Mouse (Mus musculus) urinary bladder, adult 2 months (tissue): ENCODE results near the gene Gtsf1. TPM values are rescaled to one million over a fixed set of nuclear protein-coding genes. Genes with fewer than 3 reads are reported as not detected.
"Not testable (repeated sequence)": the region's sequence is repeated elsewhere in the genome, so short reads cannot be mapped to it uniquely, and the experiment has no call there.

Source experiments
- DNase-seq: peaks from one replicate; pipeline ENCODE4 v3.0.0; 2022; ENCODE audit warnings: low spot score
- polyA plus RNA-seq: library from polyadenylated mRNA; depleted of rRNA; stranded (reverse); fragments of >200 nt; gene quantifications from 2 replicates; pipeline ENCODE4 v1.2.3, GENCODE M21; 2012; rRNA removed

The Gtsf1 gene
- 0.08 TPM in 1 of 2 replicates, not detected in the other for polyA plus RNA-seq

DNA sequence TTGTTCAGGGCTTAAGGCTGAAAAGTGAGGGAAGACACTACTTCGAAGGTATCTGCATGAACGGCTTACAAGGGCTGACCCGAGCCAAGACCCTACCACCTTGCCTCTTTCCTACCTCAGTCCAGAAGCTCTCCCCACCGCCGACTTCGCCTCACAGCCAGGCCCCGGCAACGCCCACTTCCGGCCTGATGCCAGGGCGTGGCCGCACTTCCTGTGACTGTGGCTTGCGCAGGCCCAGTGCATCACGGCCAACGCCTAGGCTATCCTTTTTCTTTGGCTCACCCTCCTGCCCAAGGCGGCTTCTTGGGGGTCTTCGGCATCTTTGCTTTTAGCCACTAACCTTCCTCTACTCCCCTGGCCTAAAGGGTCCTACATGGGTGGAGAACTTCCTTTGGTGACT is at the start of gene Gtsf1:
TSS of gene Gtsf1 (minus strand) at position 230 of the 400 bp plus-strand sequence.
- DNase-seq, result no peak

DNA sequence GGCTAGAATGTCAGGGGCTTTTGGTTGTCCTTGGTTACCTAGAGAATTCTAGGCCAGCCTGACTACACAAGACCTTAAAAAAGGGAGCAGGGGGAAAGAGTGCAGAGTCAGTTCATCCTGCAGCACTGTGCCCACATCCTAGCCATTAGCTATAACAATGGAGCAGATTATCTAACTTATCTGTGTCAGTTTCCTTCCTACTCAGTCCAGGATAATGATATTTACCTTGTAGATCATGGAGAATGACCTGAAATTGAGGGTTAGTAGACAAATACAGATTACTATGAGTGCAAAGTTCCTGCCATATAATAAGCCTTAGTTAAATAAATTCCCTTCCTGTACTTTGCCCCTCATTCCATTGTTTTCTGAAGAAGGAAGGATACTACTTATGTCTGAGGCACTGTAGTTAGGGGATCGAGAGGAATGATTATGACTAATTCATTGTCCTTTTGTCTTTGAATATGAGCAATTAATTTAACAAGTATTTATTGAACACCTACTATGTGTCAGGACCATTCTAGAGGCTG is 48.9 kb upstream of the Gtsf1 start:
- DNase-seq, result no peak

DNA sequence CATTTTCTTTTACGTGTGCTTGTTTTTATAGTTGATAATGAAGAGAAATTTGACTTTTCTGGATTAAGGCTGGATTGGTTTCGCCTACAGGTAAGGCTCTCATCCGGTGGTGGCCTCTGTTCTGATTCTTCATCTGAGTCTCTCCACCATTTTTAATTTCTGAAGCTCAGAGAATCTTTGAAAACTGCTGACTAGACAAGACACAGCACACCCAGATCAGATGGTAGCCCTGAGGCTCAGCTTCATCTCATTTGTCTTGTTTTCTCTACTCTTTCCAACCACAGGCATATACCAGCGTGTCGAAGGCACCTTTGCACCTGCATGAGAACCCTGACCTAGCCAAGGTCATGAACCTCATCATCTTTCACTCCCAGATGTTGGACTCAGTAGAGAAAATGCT is 43.5 kb upstream of the Gtsf1 start:
- DNase-seq, result no peak

DNA sequence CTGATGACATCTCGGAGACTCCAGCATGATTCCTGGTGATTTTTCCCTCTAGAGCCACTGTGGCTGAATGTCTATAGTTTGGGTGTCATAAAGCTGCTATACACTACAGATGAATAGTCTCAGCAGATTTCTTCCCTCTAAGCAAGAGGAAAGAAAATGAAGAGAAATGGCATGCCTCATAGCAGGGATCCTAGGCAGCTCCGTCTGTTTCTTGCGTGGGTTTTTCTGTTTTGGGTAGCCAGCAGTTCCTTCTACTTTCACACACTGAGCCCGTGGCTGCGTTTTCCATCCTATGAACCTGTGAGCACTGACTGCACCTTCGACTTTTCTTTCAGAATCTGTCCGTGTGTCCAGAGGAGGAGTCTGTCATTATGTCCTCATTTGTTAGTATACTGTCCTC is 42.9 kb upstream of the Gtsf1 start:
- no peak for DNase-seq

DNA sequence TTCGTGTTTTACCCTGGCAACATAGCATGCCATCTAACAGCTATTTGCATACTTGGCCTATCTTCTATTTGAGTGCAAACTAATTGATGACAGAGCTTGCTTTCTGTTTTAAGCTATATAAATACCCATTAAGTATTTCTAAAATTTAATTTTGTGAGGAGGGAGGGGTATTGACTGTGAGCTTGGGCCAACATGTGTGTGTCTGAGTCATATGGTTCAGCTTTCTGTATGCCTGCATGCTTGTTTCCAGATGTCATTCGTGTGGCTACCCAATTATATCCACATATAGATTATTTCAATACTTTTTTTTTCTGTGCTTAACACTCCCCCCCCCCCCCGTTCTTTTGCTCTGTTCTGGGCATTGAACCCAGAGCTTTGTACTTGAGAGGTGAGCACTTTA is 42.0 kb upstream of the Gtsf1 start:
- DNase-seq, result no peak

DNA sequence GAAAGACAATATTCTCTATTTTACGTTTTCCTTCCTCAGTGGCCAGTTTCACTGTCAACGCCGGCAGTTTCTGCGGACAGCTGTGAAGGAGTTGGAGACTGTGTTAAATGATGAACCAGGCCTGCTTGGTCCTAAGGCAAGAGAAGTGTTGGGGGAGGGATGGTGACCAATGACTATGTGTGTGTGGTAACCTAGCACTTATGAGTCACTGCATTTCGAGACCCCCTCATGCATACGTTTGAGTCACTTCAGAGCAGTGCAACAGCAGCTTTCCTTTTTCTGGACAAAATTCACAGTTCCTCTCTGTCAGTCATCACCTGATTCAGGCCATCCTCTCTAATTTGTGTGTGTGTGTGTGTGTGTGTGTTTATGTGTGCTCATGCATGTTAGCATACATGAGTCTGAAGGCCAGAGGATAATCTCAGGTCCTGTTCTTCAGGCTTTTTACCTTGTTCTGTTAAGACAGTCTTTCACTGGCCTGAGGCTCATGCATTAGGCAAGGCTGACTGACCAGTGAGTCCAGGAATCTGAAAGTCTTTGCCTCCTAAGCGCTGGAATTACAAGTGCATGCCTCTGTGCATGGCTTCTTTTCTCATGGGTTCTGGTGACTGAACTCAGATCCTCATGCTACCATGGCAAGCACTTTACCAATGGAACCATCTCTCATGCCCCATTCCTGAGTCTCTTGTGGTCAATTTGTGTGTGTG is 41.4 kb upstream of the Gtsf1 start:
- no peak for DNase-seq

DNA sequence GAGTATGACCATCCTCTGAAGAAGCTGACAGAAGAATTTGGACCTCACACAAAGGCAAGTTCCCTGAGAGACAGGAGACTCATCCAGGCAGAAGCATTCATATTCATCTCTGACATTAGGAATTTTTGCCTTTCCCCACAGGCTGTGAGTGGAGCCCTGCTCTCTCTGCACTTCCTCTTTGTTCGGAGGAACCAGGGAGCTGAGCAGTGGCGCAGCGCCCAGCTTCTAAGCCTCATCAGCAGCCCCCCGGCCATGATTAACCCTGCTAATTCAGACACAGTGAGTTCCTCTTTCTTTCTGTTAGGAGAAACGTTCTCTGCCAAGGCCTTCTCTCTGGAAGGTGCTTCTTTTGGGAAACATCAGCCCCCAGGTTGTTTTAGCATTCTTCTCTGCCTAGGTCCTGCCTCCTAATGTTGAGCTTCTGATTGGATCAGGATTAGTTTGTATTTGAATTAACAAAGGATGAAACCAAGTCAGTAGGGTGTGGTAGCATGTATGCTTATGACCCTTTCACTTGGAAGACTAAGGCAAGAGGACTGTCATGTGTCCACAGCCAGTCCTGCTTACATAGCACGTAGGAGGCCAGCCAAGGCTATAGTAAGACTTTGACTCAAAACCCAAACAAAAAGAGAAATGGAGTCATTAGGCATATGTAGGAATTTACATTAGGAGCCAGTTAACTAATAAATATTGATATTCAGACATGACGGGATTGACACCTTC is 32.4 kb upstream of the Gtsf1 start:
- no peak for DNase-seq

DNA sequence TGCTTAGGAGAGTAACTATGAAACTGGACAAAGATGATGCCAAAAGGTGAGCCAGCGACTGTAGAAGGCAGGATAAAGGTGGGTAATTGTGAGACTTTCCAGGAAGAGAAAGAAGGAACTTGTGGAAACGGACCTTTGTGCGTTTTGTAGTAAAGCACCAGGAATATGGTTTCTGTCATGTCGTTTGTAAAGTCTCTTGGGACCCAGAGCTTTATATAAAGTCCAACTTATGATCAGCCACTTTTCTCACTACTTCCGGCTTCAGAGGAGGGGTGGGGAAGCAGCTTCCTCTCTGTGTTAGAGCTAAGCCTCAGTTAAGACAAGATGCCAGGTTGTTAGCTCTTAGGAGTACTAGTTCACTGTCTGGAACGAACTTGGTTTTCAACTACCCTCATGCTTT is 24.2 kb upstream of the Gtsf1 start:
- DNase-seq, result no peak

DNA sequence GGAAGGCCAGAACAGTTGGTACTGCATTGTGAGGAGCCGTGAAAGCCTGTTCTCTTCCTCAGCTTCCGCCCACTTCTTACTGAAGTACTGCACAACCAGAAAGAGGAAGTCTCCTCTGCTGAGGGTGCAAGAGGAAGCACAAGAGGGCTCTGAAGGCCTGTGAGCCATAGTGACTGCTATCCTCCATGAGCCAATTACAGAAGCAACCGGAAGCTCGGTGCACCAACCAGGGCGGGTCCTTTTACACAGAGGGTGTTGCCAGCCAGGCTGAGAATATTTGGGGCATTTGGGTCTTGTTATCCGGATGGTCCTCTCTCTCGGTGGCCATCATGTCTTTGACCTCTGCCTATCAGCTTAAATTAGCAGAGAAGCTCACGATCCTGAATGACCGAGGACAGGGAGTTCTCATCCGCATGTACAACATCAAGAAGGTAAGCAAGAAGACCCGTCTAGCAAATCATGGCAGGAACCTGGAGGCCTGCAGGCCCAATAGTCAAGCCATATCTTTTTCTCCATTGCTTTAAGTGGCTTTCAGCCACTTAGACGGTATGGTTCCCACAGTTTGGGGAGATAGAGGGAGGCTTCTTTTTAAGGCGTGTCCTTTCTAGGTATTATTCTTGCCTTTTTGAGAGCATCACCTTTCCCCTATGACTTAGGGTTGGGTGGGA is 23.4 kb upstream of the Gtsf1 start, which contains the start of gene Nckap1l:
TSS of gene Nckap1l (plus strand) at position 244 of the 668 bp plus-strand sequence.
- DNase-seq, result no peak

DNA sequence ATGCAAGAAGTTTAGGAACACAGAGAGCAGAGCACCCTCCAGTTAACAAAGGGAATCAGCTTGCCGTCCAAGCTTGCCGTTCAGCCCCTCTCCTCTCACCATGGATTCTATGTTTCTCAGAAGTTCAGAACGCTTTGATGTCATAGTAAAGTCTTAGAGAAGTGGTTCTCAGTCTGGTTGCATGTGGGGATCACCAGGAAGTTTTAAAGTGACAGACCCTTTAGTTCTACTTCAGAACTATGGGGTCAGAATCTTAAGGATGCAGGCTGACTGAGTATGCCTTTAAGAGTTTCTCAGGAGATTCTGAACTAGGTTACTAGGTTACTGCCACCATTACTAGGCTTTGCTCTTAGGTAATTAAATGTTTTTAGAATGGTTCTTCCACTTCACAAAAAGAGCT is 18.1 kb upstream of the Gtsf1 start, which contains the start of gene Gtsf2:
TSS of gene Gtsf2 (minus strand) at position 101 of the 400 bp plus-strand sequence.
- no peak for DNase-seq

DNA sequence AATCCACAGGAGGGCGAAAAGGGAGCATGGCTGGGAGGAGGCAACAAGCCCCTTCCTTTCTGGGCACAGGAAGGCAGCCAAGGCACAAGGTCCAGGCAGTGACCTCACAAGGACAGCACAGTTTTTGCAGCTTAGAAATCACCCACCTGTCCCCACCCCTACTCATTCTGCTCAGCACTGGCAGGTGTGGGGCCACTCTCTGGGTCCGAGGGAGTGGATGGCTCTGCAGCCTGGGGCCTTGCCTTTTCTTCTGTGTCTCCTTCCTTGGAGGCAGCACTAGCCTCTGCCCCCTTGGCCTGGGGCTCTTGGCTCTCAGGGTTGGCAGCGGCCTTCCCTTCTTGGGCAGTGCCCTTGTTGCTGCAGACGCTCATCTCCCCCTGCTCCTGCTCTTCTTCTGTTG is 15.7 kb upstream of the Gtsf1 start:
- not testable (repeated sequence) for DNase-seq

DNA sequence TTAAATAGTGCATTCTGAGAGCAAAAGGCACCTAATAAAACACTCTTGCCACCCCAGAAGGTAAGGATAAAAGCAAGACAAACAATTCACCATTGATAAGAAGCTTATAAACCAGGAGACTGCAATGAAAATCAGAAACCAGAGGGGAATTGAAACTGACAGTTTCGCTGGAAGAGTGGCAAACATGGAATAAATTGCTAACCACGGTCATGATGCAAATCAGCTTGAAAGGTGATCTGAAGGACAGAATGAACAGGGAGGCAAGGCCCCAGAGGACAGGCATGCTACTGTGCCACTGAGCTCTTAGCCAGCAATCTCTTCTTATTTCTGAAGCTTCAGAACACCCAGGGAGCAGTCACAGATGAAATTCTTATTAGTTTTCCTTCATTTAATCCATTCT is 3.3 kb downstream of the Gtsf1 start:
- DNase-seq, result no peak

DNA sequence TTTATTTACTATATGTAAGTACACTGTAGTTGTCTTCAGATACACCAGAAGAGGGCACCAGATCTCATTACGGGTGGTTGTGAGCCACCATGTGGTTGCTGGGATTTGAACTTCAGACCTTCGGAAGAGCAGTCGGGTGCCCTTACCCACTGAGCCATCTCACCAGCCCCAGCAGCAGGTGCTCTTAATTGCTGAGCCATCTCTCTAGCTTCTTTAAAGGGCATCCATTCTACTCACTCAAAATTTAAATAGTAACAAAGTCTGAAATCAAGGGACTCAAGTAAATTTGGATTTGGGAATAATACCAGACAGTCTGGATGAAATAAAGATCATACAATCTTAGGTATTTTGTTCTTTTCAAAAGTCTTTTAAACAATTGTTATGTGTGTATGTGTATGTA is 24.7 kb downstream of the Gtsf1 start:
- not testable (repeated sequence) for DNase-seq

DNA sequence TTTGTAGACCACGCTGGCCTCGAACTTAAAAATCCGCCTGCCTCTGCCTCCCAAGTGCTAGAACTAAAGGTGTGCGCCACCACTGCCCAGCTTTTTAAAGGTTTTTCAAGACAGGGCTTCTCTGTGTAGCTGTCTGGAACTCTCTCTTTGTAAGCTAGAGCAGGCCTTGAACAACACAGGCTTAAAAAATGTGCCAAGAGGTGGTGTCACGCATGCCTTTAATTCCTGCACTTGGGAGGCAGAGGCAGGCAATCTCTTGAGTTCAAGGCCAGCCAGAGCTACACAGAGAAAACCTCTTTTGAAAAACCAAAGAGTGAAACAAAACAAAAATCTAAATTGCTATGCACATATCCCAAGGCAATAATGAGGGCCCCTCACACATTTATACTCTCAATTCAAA is 28.9 kb downstream of the Gtsf1 start:
- no peak for DNase-seq

DNA sequence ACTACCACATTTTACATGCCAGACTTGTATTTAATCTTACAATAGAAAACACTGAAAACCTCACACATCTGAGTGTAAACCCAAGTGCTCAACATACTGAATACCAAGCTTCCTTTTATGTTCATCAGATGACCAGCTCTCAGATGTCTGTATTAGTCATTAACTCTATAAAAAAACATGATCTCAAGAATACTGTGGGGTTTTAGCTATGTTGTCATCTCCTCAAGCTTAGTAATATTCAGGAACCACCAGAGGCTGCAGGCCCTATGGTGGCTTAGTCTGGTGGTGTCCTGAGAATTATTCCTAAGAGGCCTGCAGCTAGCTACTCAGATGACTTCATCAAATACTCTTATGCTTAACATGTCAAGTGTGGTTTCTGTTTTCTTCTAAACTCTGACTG is 36.7 kb downstream of the Gtsf1 start:
- DNase-seq, result no peak

DNA sequence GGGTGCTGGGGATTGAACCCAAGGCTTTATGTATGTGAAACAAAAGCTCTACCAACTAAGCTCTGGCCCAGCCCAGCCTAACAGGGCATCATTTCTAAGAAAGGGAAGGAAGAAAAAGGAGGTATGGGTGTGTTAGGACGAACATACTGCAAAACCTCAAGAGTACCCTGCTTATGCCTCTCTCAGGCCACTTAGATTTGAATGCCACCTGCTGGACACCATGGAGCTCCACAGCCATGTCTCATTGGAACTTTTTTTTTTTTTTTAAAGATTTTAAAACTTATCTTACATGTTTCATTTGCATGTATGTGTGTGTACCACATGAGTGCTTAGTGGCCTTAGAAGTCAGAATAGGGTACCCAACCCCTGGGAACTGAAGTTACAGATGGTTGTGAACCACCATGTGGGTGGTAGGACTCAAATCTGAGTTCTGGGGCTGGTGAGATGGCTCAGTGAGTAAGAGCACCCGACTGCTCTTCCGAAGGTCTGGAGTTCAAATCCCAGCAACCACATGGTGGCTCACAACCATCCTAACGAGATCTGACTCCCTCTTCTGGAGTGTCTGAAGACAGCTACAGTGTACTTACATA is 41.6 kb downstream of the Gtsf1 start:
- no peak for DNase-seq

DNA sequence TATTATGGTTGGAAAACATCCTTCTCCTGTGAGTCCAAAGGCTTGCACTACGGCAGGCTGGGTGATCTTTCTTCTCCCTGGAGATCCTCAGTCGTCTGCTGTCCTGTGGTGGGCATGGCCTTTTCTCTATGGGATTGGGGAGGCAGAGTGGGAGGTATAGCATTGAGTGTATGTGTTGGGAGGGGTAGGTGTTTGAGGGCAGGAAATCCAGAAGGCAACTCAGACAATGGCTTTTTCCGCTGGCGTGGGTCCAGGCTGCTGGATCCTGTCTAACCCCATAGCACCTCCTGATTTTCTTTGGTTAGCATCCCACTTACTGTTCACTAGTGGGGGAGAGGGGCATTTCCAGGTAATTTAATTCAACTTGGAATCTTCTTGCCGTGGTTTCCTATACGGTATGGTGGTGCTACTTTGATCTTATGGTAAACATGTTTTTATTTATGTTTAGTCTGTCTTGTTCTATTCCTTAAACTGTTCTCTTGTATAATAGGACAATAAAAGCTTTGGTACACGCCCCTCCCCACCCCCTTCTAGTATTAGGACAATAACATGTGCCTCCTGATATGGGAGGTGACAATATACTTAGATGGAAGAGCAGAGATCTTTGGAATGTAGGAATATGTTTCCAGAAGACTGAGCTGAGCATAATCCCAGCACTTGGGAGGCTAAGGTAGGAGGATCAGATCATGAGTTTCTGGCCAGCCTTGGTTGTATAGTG is 46.3 kb downstream of the Gtsf1 start:
- DNase-seq, result no peak

DNA sequence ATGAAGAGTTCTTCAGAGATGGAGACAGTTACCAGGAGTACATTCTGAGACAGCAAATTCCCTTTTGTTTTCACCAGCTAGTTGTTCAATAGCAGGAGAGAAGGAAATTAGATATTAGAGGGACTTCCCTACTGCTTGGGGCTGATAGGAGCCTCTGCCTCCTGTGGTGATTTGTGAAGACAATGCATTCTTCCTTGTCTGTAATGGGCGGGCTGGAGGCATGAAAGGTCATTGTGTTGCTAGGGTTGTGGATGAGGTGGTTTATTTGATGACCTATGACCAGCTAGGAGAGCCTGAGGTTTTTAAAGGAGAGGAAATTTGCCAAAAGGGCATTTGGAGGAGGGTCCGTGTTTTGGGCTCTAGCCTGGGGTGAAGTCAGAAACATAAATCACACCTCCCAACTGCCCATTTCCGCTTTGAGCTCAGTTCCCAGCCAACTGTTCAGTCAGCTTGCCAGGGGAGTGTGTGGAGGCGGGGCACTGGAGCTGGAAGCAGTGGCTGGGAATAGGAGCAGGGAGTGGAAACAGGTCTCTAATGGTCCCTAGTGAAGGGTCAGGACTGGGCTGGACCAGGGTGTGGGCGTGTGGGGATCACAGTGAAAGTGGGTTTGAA is 47.4 kb downstream of the Gtsf1 start:
- no peak for DNase-seq

DNA sequence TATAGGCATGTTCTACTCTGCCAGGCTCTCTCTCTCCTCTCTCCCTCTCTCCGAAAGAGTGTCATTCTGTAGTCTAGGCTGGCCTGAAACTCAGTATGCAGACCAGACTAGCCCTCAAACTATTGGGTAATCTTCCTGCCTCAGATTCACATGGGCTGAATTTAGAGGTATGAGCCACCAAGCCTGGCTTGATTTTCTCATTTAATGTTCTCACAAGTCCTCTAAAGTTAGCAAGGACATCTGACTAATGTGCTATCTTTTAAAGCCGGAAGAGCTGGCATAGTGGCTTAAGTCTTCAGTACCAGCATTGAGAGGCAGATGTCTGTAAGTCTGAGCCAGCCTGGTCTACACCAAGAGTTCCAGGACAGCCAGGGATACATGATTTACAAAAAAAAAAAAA is 48.2 kb downstream of the Gtsf1 start:
- no peak for DNase-seq

DNA sequence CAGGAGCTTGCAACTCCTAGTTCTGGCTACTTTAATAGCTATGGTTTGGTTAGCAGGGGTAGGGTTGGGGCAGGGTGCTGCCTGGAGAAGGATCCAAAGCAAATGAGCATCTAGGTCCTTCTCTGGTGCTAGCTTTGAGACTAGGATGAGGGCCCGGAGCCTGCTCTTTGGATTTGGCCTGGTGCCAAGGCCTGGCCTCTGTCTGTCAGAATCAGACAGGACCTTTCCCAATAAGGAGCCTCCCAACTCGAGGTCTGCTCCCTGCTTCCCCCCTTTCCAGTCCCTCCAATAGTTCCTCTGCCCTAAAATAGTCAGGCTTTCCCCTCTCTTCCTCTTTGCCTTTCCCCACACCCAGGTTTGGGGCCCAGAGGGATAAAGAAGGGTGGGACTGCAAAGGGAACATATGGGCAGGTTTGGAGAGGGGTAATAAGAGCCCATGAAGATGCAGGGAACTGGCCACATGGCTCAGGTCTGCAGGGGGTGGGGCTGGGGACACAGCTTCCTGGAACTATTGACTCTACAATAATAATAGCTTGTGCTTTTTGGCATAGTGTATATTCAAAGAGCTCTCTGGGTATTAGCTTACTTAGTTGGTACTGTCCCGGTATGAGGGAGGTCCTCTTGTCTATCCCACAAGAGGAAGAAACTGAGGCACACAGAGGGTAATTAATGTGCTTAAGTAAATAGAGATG is 51.5 kb downstream of the Gtsf1 start:
- no peak for DNase-seq
